Mouse (Mus musculus): ENCODE results near the gene Olfr314. TPM values are rescaled to one million over a fixed set of nuclear protein-coding genes. Genes with fewer than 3 reads are reported as not detected.
"Not testable (repeated sequence)": the region's sequence is repeated elsewhere in the genome, so short reads cannot be mapped to it uniquely, and the experiment has no call there.

The Olfr314 gene
- total RNA-seq, 4 experiments from 2014 or later = not detected

GRCm38 (mm10) chr11:58832541-58832940 lies 49.8 kb downstream of the Olfr314 start:
- DNase-seq (ENCODE audit: low spot score) = not testable (repeated sequence)

Other genes starting within 250 kb of the Olfr314 start
- not detected for gene Olfr330, start 248.1 kb upstream of the Olfr314 start, total RNA-seq (2022)
- gene Olfr329-ps, start 236.5 kb upstream of the Olfr314 start, total RNA-seq (2022) = not detected
- not detected for gene Olfr328, start 227.3 kb upstream of the Olfr314 start, total RNA-seq (2022)
- not detected for gene Olfr224, start 212.4 kb upstream of the Olfr314 start, total RNA-seq (2022)
- not detected for gene Olfr325, start 205.2 kb upstream of the Olfr314 start, total RNA-seq (2022)
- gene Olfr324, start 187.8 kb upstream of the Olfr314 start, total RNA-seq (2022) = not detected
- gene 2210407C18Rik, start 166.9 kb upstream of the Olfr314 start, total RNA-seq (2022) = 1 to 10 TPM; 3.2 to 9.2 (median 6.2) TPM
- gene Olfr323, start 152.5 kb upstream of the Olfr314 start, total RNA-seq (2022) = not detected
- gene Trim58, start 142.5 kb upstream of the Olfr314 start, total RNA-seq (2022) = not detected
- gene Olfr322, start 124.2 kb upstream of the Olfr314 start, total RNA-seq (2022) = not detected
- not detected for gene Olfr320, start 101.9 kb upstream of the Olfr314 start, total RNA-seq (2022)
- gene Olfr319, start 83.8 kb upstream of the Olfr314 start, total RNA-seq (2022) = not detected
- not detected for gene Olfr318, start 58.9 kb upstream of the Olfr314 start, total RNA-seq (2022)
- gene Olfr317, start 43.7 kb upstream of the Olfr314 start, total RNA-seq (2022) = not detected
- not detected for gene Olfr316, start 30.2 kb upstream of the Olfr314 start, total RNA-seq (2022)
- gene Olfr315, start 9.8 kb upstream of the Olfr314 start, total RNA-seq (2022) = not detected
- under 1 TPM in 2 of 4 experiments, not detected in 2; 0.52 to 0.69 TPM for gene Fam183b, start 19.0 kb downstream of the Olfr314 start, total RNA-seq (2022)
- gene Olfr313, start 32.0 kb downstream of the Olfr314 start, total RNA-seq (2022) = not detected
- not detected for gene Olfr312, start 46.3 kb downstream of the Olfr314 start, total RNA-seq (2022)
- gene Olfr311, start 56.3 kb downstream of the Olfr314 start, total RNA-seq (2022) = not detected
- gene Gm12258, start 64.2 kb downstream of the Olfr314 start, total RNA-seq (2022) = 1 to 10 TPM; 1.1 to 2.5 (median 1.6) TPM
- 1 to 10 TPM; 1.6 to 3.1 (median 1.9) TPM for gene 2810021J22Rik, start 84.3 kb downstream of the Olfr314 start, total RNA-seq (2022)
- 1 to 10 TPM; 3.0 to 4.5 (median 4.1) TPM for gene Zfp39, start 121.3 kb downstream of the Olfr314 start, total RNA-seq (2022)
- under 1 TPM in 1 of 4 experiments, not detected in 3; 0.09 TPM for gene Btnl10, start 135.0 kb downstream of the Olfr314 start, total RNA-seq (2022)
- gene Rnf187, start 156.0 kb downstream of the Olfr314 start, total RNA-seq (2022) = 100 to 1,000 TPM; 165 to 184 (median 175) TPM
- gene Hist3h2ba, start 166.0 kb downstream of the Olfr314 start, total RNA-seq (2022) = 1 to 10 TPM in 3 of 4 experiments, not detected in 1; 1.3 to 1.4 (median 1.3) TPM
- gene Hist3h2a, start 171.7 kb downstream of the Olfr314 start, total RNA-seq (2022) = 10 to 100 TPM; 10.5 to 17.8 (median 16.0) TPM
- under 1 TPM in 3 of 4 experiments, not detected in 1; 0.06 to 0.20 (median 0.08) TPM for gene Trim17, start 171.7 kb downstream of the Olfr314 start, total RNA-seq (2022)
- gene Trim11, start 195.1 kb downstream of the Olfr314 start, total RNA-seq (2022) = 10 to 100 TPM; 14.7 to 18.9 (median 16.5) TPM

Data from heart, adult 8-10 months (tissue).